Mouse (Mus musculus) limb, embryonic 14.5 days (tissue): ENCODE data around the gene Rgs7. TPM values are rescaled to one million over a fixed set of nuclear protein-coding genes. Genes with fewer than 3 reads are reported as not detected.
A peak's percentile ranks its signal among the peaks of the same experiment; 100 is the strongest.

Experiments
- ATAC-seq: fragments of 200-750 bp; cut with Nextera tagmentation; 2 replicates; pipeline ENCODE4 v1.8.0; 2017; ENCODE audit warnings: low read depth, moderate number of reproducible peaks, moderate TSS enrichment; ENCODE audit not compliant: low FRiP score
- DNase-seq: peaks from one replicate; pipeline ENCODE4 v3.0.0-alpha.2; 2015; ENCODE audit warnings: low spot score
- H3K27ac ChIP-seq: fragments of 300-500 bp; sonication (generic); replicated peaks from 2 replicates; pipeline ENCODE4 v1.5.1; 2014; ENCODE audit warnings: low read depth, mild to moderate bottlenecking, low read length, moderate library complexity, mixed read lengths
- H3K27me3 ChIP-seq: fragments of 300-500 bp; sonication (generic); 2 replicates; pipeline ENCODE4 v1.6.1; 2014; ENCODE audit warnings: low read length, mixed read lengths; ENCODE audit not compliant: control insufficient read depth, insufficient read depth
- H3K36me3 ChIP-seq: fragments of 300-500 bp; sonication (generic); 2 replicates; pipeline ENCODE4 v1.6.1; 2014; ENCODE audit warnings: mild to moderate bottlenecking, low read length, moderate library complexity, mixed read lengths; ENCODE audit not compliant: control insufficient read depth, insufficient read depth
- H3K4me1 ChIP-seq: fragments of 300-500 bp; sonication (generic); 2 replicates; pipeline ENCODE4 v1.6.1; 2014; ENCODE audit warnings: antibody characterized with exemption, low read length, mixed read lengths; ENCODE audit not compliant: control insufficient read depth, insufficient read depth
- H3K4me2 ChIP-seq: fragments of 300-500 bp; sonication (generic); replicated peaks from 2 replicates; pipeline ENCODE4 v1.6.1; 2014; ENCODE audit warnings: low read depth, mild to moderate bottlenecking, low read length, moderate library complexity; ENCODE audit not compliant: severe bottlenecking
- H3K4me3 ChIP-seq: fragments of 300-500 bp; sonication (generic); replicated peaks from 2 replicates; pipeline ENCODE4 v1.5.1; 2014; ENCODE audit warnings: low read length
- H3K9ac ChIP-seq: fragments of 300-500 bp; sonication (generic); 2 replicates; pipeline ENCODE4 v1.6.1; 2014; ENCODE audit warnings: mild to moderate bottlenecking, low read depth, low read length, moderate library complexity; ENCODE audit not compliant: severe bottlenecking
- H3K9me3 ChIP-seq: fragments of 300-500 bp; sonication (generic); 2 replicates; pipeline ENCODE4 v1.6.1; 2016; ENCODE audit warnings: low read length; ENCODE audit not compliant: control insufficient read depth
- POLR2A ChIP-seq: fragments of 200-500 bp; IDR thresholded peaks from 2 replicates; pipeline ENCODE4 v1.8.0; 2012; ENCODE audit warnings: inconsistent platforms, mild to moderate bottlenecking, moderate library complexity, borderline replicate concordance; ENCODE audit not compliant: insufficient read depth, insufficient read length; ENCODE audit errors: extremely low read depth
- WGBS: fragments of 180-500 bp; shearing (Covaris S2); extraction: QIAGEN DNeasy Blood & Tissue Kit; methylation state at CpG from one replicate; pipeline ENCODE4 v1.1.7; 2014; 5-methylcytosine and 5-hydroxymethylcytosine counted together
- polyA plus RNA-seq, 2 experiments: library from polyadenylated mRNA; depleted of rRNA in 1 of 2; stranded (reverse) in 1 of 2; unstranded in 1 of 2; fragments of >200 nt; fragmentation: Nextera tagmentation in 1 of 2; extraction: Ambion mirVana in 1 of 2; gene quantifications; 2 replicates each; pipeline versions ENCODE4 v1.2.1 to v1.2.3; 2012 to 2014

The Rgs7 gene
- polyA plus RNA-seq, 2 experiments = 0.47 to 0.65 TPM

DNA sequence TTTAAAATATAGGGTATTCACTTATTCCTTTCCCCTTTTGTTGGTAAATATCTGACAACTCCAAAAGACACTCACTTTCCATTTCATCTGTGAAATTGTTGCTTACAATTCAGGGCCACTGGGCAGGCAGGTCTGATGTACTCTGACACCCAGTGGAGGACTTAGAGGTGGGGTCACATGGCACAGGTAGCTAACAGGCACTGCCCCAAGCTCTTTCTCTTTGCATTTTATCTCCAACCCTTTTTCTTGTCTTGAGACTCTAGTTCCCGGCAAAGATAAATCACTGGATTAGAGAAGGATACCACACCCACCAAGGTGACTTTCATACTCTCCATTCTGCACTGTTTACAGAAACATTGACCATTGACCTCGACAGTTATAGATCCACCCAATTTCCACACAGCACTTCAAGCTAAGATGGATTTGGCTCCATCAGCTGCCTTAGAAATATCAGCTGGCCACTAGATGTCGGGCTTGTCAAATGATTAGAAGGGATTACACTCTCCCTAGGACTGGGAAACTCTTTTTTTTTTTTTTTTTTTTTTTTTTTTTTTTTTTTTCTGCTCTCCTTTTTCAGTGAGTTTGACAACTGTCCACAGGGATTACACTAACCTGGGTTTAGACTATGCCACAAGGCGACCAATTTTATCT is 451.0 kb downstream of the Rgs7 start:
- TF ChIP-seq POLR2A = no peak
- no peak overlapping the region for H3K4me3 ChIP-seq

DNA sequence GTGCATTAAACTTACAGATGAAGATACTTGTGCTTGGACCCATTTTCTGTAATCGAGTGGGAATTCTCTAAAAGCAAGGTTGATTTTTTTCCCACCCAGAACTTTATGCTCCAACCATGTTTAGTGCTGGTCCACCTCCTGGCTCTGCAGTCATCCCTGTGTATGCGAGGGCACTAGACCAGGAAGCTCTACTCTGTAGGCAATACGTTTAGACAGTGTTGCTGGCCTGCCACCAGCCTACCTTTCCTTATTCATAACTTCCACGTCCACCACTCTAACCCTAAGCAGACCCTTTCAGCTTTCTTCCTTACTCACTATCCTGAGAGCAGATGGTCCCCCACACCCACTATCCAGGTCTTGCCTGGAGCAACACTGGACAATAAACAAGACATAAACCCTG is 452.3 kb downstream of the Rgs7 start:
- ATAC-seq = no peak
- Histone ChIP-seq H3K4me1 (no peaks in the 10 kb centered on the region), H3K27ac (no peak overlapping the region), H3K36me3 (no peaks in the 10 kb centered on the region), H3K9ac (no peak overlapping the region), H3K4me3 (no peak overlapping the region), H3K4me2 (no peak overlapping the region), H3K27me3 (no peaks in the 10 kb centered on the region), H3K9me3 (no peaks in the 10 kb centered on the region)
- no peak for DNase-seq
- no peak for TF ChIP-seq POLR2A
- WGBS = 88% methylated on average over 4 of the region's 4 CpGs

More for the DNA sequence above, 451.0 kb downstream of the Rgs7 start:
- Histone ChIP-seq H3K27ac (no peak overlapping the region), H3K9ac (no peak overlapping the region), H3K27me3 (no peaks in the 10 kb centered on the region), H3K36me3 (no peaks in the 10 kb centered on the region), H3K9me3 (no peaks in the 10 kb centered on the region), H3K4me1 (no peaks in the 10 kb centered on the region), H3K4me2 (no peak overlapping the region)
- WGBS = 60% methylated on average over 4 of the region's 4 CpGs
- DNase-seq (peak; percentile 69), ATAC-seq (peak; percentile 47; the same call in 1 of the 2 replicates)

GRCm38 (mm10) chr1:175039567-175039966 is 452.7 kb downstream of the Rgs7 start:
- Histone ChIP-seq H3K4me2 (no peak overlapping the region), H3K27ac (no peak overlapping the region), H3K36me3 (no peaks in the 10 kb centered on the region), H3K27me3 (no peaks in the 10 kb centered on the region), H3K4me3 (no peak overlapping the region), H3K9me3 (no peaks in the 10 kb centered on the region), H3K4me1 (no peaks in the 10 kb centered on the region), H3K9ac (no peak overlapping the region)
- ATAC-seq = no peak
- no peak for TF ChIP-seq POLR2A
- WGBS = 67% methylated on average over 6 of the region's 6 CpGs
- no peak for DNase-seq

- H3K27ac ChIP-seq = no peak overlapping the region
- peak; percentile 33 for DNase-seq
- H3K4me2 ChIP-seq = no peak overlapping the region
- no peaks in the 10 kb centered on the region for H3K4me1 ChIP-seq
- H3K9me3 ChIP-seq = no peaks in the 10 kb centered on the region
- H3K4me3 ChIP-seq = no peak overlapping the region
- 15% methylated on average over 5 of the region's 5 CpGs for WGBS
- ATAC-seq = 0 out of 2 replicates have a peak, but pooled peaks have one; percentile 34
- no peaks in the 10 kb centered on the region for H3K36me3 ChIP-seq
- H3K27me3 ChIP-seq = no peaks in the 10 kb centered on the region
- TF ChIP-seq POLR2A = no peak
- no peak overlapping the region for H3K9ac ChIP-seq
Observed at GRCm38 (mm10) chr1:175035461-175035860, 456.8 kb downstream of the Rgs7 start.

DNA sequence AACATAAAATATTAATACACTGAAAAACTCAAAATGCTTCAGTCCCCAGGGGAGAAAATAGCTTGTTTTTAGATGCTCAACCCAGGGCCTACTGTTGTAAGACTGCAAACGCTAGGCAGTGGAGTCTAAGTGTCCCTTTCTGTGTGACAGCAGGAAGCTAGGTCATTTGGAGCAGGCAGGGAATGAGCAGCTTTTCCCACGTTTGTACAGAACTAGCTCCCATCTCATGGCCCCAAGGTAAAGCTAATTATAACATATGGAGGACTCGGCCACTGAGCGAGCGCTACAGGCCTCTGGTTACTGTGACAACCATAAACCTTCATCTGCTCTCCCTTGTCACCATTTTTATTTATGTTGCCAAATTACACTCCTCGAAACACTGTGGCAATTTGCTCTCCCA is 460.3 kb downstream of the Rgs7 start:
- TF ChIP-seq POLR2A = no peak
- Histone ChIP-seq H3K4me3 (no peak overlapping the region), H3K4me2 (no peak overlapping the region), H3K9me3 (no peaks in the 10 kb centered on the region), H3K36me3 (no peaks in the 10 kb centered on the region), H3K9ac (no peak overlapping the region), H3K27me3 (no peaks in the 10 kb centered on the region), H3K27ac (no peak overlapping the region), H3K4me1 (peaks cover 5% of the 10 kb centered on the region)
- DNase-seq (no peak), ATAC-seq (no peak)
- 22% methylated on average over 6 of the region's 6 CpGs for WGBS
